7 mouse cellular contexts compared by ENCODE assay signal in the genomic region with DNA sequence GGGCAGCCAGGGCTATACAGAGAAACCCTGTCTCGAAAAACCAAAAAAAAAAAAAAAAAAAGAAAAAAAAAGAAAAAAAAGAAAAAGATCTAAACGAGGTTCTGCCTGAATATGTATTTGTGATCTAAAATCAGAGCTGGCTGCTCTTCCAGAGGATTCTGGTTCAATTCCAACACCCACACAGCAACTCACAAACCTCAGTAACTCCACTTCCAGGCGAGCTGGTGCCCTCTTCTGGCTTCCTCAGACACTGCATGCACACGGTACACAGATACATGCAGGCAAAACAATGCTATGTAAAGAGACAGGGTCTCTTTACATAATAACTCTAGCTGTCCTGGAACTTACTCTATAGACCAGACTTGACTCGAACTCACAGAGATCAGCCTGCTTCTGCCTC.
DNase-seq lines count a peak whose midpoint lies in the region; ATAC-seq lines count a peak whose summit lies in the region.

No protein-coding gene starts in this region.

- no peaks in the 10 kb centered on the region for H3K27me3 ChIP-seq in midbrain, embryonic 11.5 days (ENCODE audit: control insufficient read depth, insufficient read depth, low read length)
- H3K27me3 ChIP-seq in midbrain, embryonic 15.5 days (replicated peaks): no peaks in the 10 kb centered on the region

- no peak overlapping the region for H3K9ac ChIP-seq in midbrain, embryonic 11.5 days (ENCODE audit: low read length)
- H3K9ac ChIP-seq in midbrain, embryonic 15.5 days: no peak overlapping the region

- DNase-seq in midbrain, embryonic 11.5 days (ENCODE audit: low spot score, missing footprints): peak; percentile 82
- peak; percentile 86 for DNase-seq in ZHBTc4 (ENCODE audit: low read depth, low spot score)
- peak; percentile 28 to 67 for DNase-seq in kidney, postnatal 36 days
- DNase-seq in lung, postnatal 10 days: peak; percentile 59
- peak; percentile 67 for DNase-seq in thymus, postnatal 0 days (ENCODE audit: low spot score)

- WGBS in midbrain, embryonic 11.5 days: 86% methylated on average over 5 of the region's 5 CpGs
- 82% methylated on average over 5 of the region's 5 CpGs for WGBS in midbrain, embryonic 15.5 days

- H3K4me2 ChIP-seq in midbrain, embryonic 11.5 days: no peak overlapping the region
- no peak overlapping the region for H3K4me2 ChIP-seq in midbrain, embryonic 15.5 days

- no peaks in the 10 kb centered on the region for H3K9me3 ChIP-seq in midbrain, embryonic 11.5 days (ENCODE audit: control insufficient read depth, low read length)
- H3K9me3 ChIP-seq in midbrain, embryonic 15.5 days: no peaks in the 10 kb centered on the region

- no peaks in the 10 kb centered on the region for H3K4me1 ChIP-seq in midbrain, embryonic 11.5 days (ENCODE audit: control insufficient read depth, insufficient read depth, low read length)
- H3K4me1 ChIP-seq in midbrain, embryonic 15.5 days: no peaks in the 10 kb centered on the region

- H3K4me3 ChIP-seq in midbrain, embryonic 11.5 days (ENCODE audit: low read depth, low read length): no peak overlapping the region
- no peak overlapping the region for H3K4me3 ChIP-seq in midbrain, embryonic 15.5 days

- no peaks in the 10 kb centered on the region for H3K36me3 ChIP-seq in midbrain, embryonic 11.5 days (ENCODE audit: control insufficient read depth, insufficient read depth, low read length)
- H3K36me3 ChIP-seq in midbrain, embryonic 15.5 days (replicated peaks): no peaks in the 10 kb centered on the region

- no peak for ATAC-seq in midbrain, embryonic 11.5 days (ENCODE audit: low FRiP score)
- ATAC-seq in midbrain, embryonic 15.5 days (replicated peaks): no peak
- ATAC-seq in frontal cortex, adult (ENCODE audit: low TSS enrichment): peak; percentile 73

- H3K27ac ChIP-seq in midbrain, embryonic 11.5 days (ENCODE audit: low read depth, low read length): no peak overlapping the region
- H3K27ac ChIP-seq in midbrain, embryonic 15.5 days: no peak overlapping the region
